Mouse (Mus musculus) C2C12 (cell line): Measurements from ENCODE around the gene Hoxa7.

ENCODE experiments used
- CEBPB ChIP-seq: IDR thresholded peaks from one replicate; pipeline ENCODE4 v1.6.1; 2011; ENCODE audit warnings: low read depth, mild to moderate bottlenecking, control low read depth, moderate library complexity
- CTCF ChIP-seq: IDR thresholded peaks from one replicate; pipeline ENCODE4 v1.5.1; 2011; ENCODE audit not compliant: control insufficient read depth, insufficient read depth, insufficient read length
- USF1 ChIP-seq: IDR thresholded peaks from one replicate; pipeline ENCODE4 v1.6.1; 2011; ENCODE audit warnings: low read depth, mild to moderate bottlenecking, control low read depth, moderate library complexity

- TF ChIP-seq CTCF, result no peak
- no peak for TF ChIP-seq CEBPB
- TF ChIP-seq USF1, result no peak
Observed at GRCm38 (mm10) chr6:52232984-52233545, 11.4 kb upstream of the Hoxa7 start.
